Mouse (Mus musculus): ENCODE measurements around the gene D10Jhu81e. TPM values are rescaled to one million over a fixed set of nuclear protein-coding genes. Genes with fewer than 3 reads are reported as not detected.
A peak's percentile ranks its signal among the peaks of the same experiment; 100 is the strongest.

D10Jhu81e gene
- polyA plus RNA-seq, 2 experiments: 11.7 to 39.1 TPM

GRCm38 (mm10) chr10:78171057-78171456 is 1.5 kb upstream of the D10Jhu81e start:
- H3K9ac ChIP-seq (replicated peaks): no peak overlapping the region
- H3K4me3 ChIP-seq (ENCODE audit: insufficient read depth in 1 of 2, low read depth in 2 of 2, low read length in 2 of 2): no peak overlapping the region
- H3K4me2 ChIP-seq (ENCODE audit: low read depth): no peak overlapping the region
- peaks cover 30% of the 10 kb centered on the region for H3K36me3 ChIP-seq (replicated peaks; ENCODE audit: control insufficient read depth, insufficient read depth, low read depth)
- no peak overlapping the region for H3K27ac ChIP-seq
- no peak for ATAC-seq (ENCODE audit: insufficient read depth)
- H3K4me1 ChIP-seq (replicated peaks; ENCODE audit: control insufficient read depth in 2 of 2, insufficient read depth in 2 of 2, low read length in 1 of 2): peaks cover 0 to 14% of the 10 kb centered on the region in 2 experiments; a peak in 3 of 4 replicates
- no peaks in the 10 kb centered on the region for H3K27me3 ChIP-seq (ENCODE audit: control insufficient read depth, insufficient read depth, low read length)
- 76% methylated on average over 7 of the region's 7 CpGs for WGBS (ENCODE audit: insufficient replicate concordance)
- TF ChIP-seq EP300 (IDR thresholded peaks at IDR 0.05; ENCODE audit: low read depth): no peak
- no peak for TF ChIP-seq CTCF (IDR thresholded peaks at IDR 0.05; ENCODE audit: low read depth)
- H3K9me3 ChIP-seq (ENCODE audit: control insufficient read depth, low read length): no peaks in the 10 kb centered on the region
- no peak for DNase-seq (ENCODE audit: low read depth in 3 of 3, low spot score in 3 of 3)

DNA sequence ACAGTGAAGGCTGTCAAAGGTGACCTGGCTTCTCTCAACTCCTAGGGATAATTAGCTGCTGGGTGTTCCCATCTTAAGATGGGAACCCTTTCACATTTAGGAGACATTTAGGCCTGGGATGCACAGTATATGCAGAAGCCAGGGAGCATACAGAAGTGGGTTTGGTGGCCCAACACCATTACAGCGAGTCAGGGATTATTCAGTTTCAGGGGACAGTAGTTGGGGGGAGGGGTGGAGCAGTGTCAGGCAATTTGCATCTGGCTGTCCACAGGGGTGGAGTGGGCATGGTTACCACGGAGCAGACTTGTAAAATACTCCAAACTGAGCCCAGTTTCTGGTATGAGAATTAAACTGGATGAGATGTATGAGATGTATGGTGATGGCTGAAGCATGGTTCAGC is 863 bp upstream of the D10Jhu81e start:
- TF ChIP-seq EP300 (IDR thresholded peaks at IDR 0.05; ENCODE audit: low read depth) (no peak), CTCF (IDR thresholded peaks at IDR 0.05; ENCODE audit: low read depth) (no peak)
- H3K27ac ChIP-seq: no peak overlapping the region
- no peak for ATAC-seq (ENCODE audit: insufficient read depth)
- peaks cover 25% of the 10 kb centered on the region for H3K36me3 ChIP-seq (replicated peaks; ENCODE audit: control insufficient read depth, insufficient read depth, low read depth)
- H3K4me3 ChIP-seq (ENCODE audit: insufficient read depth in 1 of 2, low read depth in 2 of 2, low read length in 2 of 2): no peak overlapping the region
- WGBS (ENCODE audit: insufficient replicate concordance): 48% methylated on average over 2 of the region's 2 CpGs
- H3K27me3 ChIP-seq (ENCODE audit: control insufficient read depth, insufficient read depth, low read length): no peaks in the 10 kb centered on the region
- no peak overlapping the region for H3K9ac ChIP-seq (replicated peaks)
- peak overlapping the region; percentile 72 for H3K4me2 ChIP-seq (ENCODE audit: low read depth)
- peaks cover 0 to 14% of the 10 kb centered on the region in 2 experiments; a peak in 3 of 4 replicates for H3K4me1 ChIP-seq (replicated peaks; ENCODE audit: control insufficient read depth in 2 of 2, insufficient read depth in 2 of 2, low read length in 1 of 2)
- DNase-seq (ENCODE audit: low read depth in 3 of 3, low spot score in 3 of 3): no peak
- H3K9me3 ChIP-seq (ENCODE audit: control insufficient read depth, low read length): no peaks in the 10 kb centered on the region

- Histone ChIP-seq H3K4me1 (replicated peaks; ENCODE audit: control insufficient read depth in 2 of 2, insufficient read depth in 2 of 2, low read length in 1 of 2) (peaks cover 0 to 14% of the 10 kb centered on the region in 2 experiments; a peak in 3 of 4 replicates), H3K27me3 (ENCODE audit: control insufficient read depth, insufficient read depth, low read length) (no peaks in the 10 kb centered on the region), H3K27ac (no peak overlapping the region), H3K4me2 (ENCODE audit: low read depth) (peak overlapping the region; percentile 72), H3K9me3 (ENCODE audit: control insufficient read depth, low read length) (no peaks in the 10 kb centered on the region), H3K36me3 (replicated peaks; ENCODE audit: control insufficient read depth, insufficient read depth, low read depth) (peaks cover 14% of the 10 kb centered on the region), H3K4me3 (ENCODE audit: insufficient read depth in 1 of 2, low read depth in 2 of 2, low read length in 2 of 2) (peak overlapping the region; percentile 64 to 69), H3K9ac (replicated peaks) (peak overlapping the region; percentile 78)
- no peak for ATAC-seq (ENCODE audit: insufficient read depth)
- WGBS (ENCODE audit: insufficient replicate concordance): 74% methylated on average over 11 of the region's 11 CpGs
- no peak for DNase-seq (ENCODE audit: low read depth in 3 of 3, low spot score in 3 of 3)
- TF ChIP-seq EP300 (IDR thresholded peaks at IDR 0.05; ENCODE audit: low read depth) (no peak), CTCF (IDR thresholded peaks at IDR 0.05; ENCODE audit: low read depth) (no peak)
These were observed 790 bp downstream of the D10Jhu81e start for GRCm38 (mm10) chr10:78168792-78169191.

GRCm38 (mm10) chr10:78167775-78168174 is 1.8 kb downstream of the D10Jhu81e start:
- H3K9me3 ChIP-seq (ENCODE audit: control insufficient read depth, low read length): no peaks in the 10 kb centered on the region
- peaks cover 14% of the 10 kb centered on the region for H3K36me3 ChIP-seq (replicated peaks; ENCODE audit: control insufficient read depth, insufficient read depth, low read depth)
- ATAC-seq (ENCODE audit: insufficient read depth) (no peak), DNase-seq (ENCODE audit: low read depth in 3 of 3, low spot score in 3 of 3) (no peak)
- H3K9ac ChIP-seq (replicated peaks): no peak overlapping the region
- TF ChIP-seq EP300 (IDR thresholded peaks at IDR 0.05; ENCODE audit: low read depth) (no peak), CTCF (IDR thresholded peaks at IDR 0.05; ENCODE audit: low read depth) (no peak)
- H3K27me3 ChIP-seq (ENCODE audit: control insufficient read depth, insufficient read depth, low read length): no peaks in the 10 kb centered on the region
- H3K27ac ChIP-seq: no peak overlapping the region
- no peak overlapping the region for H3K4me2 ChIP-seq (ENCODE audit: low read depth)
- H3K4me1 ChIP-seq (replicated peaks; ENCODE audit: control insufficient read depth in 2 of 2, insufficient read depth in 2 of 2, low read length in 1 of 2): peaks cover 0 to 14% of the 10 kb centered on the region in 2 experiments; a peak in 3 of 4 replicates
- no peak overlapping the region for H3K4me3 ChIP-seq (ENCODE audit: insufficient read depth in 1 of 2, low read depth in 2 of 2, low read length in 2 of 2)

DNA sequence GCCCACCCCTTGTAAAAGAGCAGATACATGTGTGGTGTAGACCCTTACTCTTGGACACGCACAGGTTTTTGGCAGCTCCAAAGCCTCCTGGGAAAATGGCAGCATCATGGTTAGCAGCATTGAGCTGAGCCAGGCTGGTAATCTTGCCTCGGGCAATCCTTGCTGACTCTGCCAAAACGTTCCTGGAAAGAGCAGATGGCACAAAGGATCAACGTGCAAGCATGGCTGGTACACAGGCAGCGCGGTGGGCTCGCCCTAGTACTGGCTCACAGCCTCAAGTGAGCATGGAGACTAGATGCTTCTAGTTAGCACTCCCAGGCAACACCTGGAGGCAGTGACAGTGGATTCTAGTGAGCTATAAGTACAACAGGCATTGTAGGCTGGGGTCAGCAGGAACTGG is 2.2 kb downstream of the D10Jhu81e start:
- Histone ChIP-seq H3K9ac (replicated peaks) (no peak overlapping the region), H3K27me3 (ENCODE audit: control insufficient read depth, insufficient read depth, low read length) (no peaks in the 10 kb centered on the region), H3K36me3 (replicated peaks; ENCODE audit: control insufficient read depth, insufficient read depth, low read depth) (peaks cover 14% of the 10 kb centered on the region), H3K27ac (no peak overlapping the region), H3K4me2 (ENCODE audit: low read depth) (no peak overlapping the region), H3K4me1 (replicated peaks; ENCODE audit: control insufficient read depth in 2 of 2, insufficient read depth in 2 of 2, low read length in 1 of 2) (peaks cover 0 to 14% of the 10 kb centered on the region in 2 experiments; a peak in 3 of 4 replicates), H3K9me3 (ENCODE audit: control insufficient read depth, low read length) (no peaks in the 10 kb centered on the region), H3K4me3 (ENCODE audit: insufficient read depth in 1 of 2, low read depth in 2 of 2, low read length in 2 of 2) (no peak overlapping the region)
- ATAC-seq (ENCODE audit: insufficient read depth) (no peak), DNase-seq (ENCODE audit: low read depth in 3 of 3, low spot score in 3 of 3) (no peak)
- TF ChIP-seq EP300 (IDR thresholded peaks at IDR 0.05; ENCODE audit: low read depth): no peak
- TF ChIP-seq CTCF (IDR thresholded peaks at IDR 0.05; ENCODE audit: low read depth): no peak
- WGBS (ENCODE audit: insufficient replicate concordance): 89% methylated on average over 7 of the region's 7 CpGs
